Mouse (Mus musculus) neutrophil, adult 65 days (primary cell): ENCODE data around the gene Rhox4f. TPM values are rescaled to one million over a fixed set of nuclear protein-coding genes. Genes with fewer than 3 reads are reported as not detected.

Experiments used
- total RNA-seq: library from RNA; stranded (reverse); gene quantifications from 2 replicates; pipeline ENCODE4 v1.2.4, GENCODE M21; 2023

The Rhox4f gene
- not detected in 2 replicates for total RNA-seq

DNA sequence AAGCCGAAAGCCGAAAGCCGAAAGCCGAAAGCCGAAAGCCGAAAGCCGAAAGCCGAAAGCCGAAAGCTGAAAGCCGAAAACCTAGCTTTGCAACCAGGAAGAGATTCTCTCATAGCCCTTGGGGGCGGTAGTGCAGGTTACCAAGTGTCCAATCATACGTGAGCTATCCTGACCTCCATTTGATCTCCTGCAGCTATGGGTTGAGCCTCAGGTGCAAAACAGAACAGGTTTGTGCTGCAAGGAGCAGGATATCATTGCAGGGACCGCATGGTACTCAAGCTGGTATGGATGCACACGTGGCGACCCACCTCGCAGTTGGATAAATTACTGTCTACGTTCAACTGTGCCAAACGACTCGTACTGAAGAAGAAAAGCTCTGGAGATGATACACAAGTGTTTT lies at the start of gene Rhox4f:
Gene Rhox4f, minus strand, starts transcription at position 101 of the 400 bp plus-strand sequence.

DNA sequence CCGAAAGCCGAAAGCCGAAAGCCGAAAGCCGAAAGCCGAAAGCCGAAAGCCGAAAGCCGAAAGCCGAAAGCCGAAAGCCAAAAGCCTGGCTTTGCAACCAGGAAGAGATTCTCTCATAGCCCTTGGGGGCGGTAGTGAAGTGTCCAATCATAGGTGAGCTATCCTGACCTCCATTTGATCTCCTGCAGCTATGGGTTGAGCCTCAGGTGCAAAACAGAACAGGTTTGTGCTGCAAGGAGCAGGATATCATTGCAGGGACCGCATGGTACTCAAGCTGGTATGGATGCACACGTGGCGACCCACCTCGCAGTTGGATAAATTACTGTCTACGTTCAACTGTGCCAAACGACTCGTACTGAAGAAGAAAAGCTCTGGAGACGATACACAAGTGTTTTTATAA lies 43.7 kb upstream of the Rhox4f start, which contains the start of gene Rhox4g:
Gene Rhox4g, minus strand, starts transcription at position 101 of the 400 bp plus-strand sequence.

DNA sequence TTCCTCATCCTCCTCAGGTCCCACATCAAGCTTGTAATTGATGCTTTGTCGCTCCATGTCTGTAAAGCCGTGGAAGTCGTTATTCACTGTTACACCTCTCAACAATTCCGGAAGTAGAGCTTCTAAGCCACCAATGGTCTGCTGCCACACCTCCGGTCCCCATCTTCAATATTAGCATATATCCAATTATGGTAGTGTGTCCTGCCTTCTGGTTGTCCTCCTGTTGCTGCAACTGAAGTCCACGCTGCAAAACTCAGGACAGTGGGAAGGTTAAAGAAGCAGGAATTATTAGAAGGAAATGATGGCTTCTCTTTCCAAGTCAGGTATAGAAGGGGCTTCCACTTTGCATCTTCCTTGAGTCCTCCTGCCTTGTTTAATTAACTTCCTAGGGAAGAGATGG lies 35.9 kb upstream of the Rhox4f start, which contains the start of gene Rhox2g:
Gene Rhox2g, minus strand, starts transcription at position 101 of the 400 bp plus-strand sequence.

DNA sequence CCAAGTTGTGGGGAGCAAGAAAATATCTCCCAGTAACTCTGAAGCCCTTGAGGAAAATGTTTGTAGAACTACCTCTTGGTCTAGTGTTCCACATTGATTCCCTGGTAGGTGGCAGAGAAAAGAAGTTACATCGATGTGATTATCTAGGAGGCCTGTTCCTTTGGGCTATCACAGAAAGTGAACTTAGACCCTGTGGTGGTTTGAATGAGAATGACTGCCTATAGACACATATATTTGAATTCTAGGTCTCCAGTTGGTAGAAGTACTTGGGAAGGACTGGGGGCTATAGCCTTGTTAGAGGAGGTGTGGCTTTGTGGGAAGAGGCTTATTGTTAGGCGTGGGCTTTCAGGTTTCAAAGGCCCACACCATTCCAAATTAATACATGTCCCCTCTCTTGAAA lies 21.0 kb upstream of the Rhox4f start, which contains the start of gene Rhox3g:
Gene Rhox3g, minus strand, starts transcription at position 101 of the 400 bp plus-strand sequence.

DNA sequence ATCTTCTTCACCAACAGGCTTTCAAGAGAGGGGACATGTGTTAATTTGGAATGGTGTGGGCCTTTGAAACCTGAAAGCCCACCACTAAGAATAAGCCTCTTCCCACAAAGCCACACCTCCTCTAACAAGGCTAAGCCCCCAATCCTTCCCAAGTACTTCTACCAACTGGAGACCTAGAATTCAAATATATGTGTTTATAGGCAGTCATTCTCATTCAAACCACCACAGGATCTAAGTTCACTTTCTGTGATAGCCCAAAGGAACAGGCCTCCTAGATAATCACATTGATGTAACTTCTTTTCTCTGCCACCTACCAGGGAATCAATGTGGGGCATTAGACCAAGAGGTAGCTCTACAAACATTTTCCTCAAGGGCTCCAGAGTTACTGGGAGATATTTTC lies 26.8 kb downstream of the Rhox4f start, which contains the start of gene Rhox3f:
Gene Rhox3f, plus strand, starts transcription at position 301 of the 400 bp plus-strand sequence.

DNA sequence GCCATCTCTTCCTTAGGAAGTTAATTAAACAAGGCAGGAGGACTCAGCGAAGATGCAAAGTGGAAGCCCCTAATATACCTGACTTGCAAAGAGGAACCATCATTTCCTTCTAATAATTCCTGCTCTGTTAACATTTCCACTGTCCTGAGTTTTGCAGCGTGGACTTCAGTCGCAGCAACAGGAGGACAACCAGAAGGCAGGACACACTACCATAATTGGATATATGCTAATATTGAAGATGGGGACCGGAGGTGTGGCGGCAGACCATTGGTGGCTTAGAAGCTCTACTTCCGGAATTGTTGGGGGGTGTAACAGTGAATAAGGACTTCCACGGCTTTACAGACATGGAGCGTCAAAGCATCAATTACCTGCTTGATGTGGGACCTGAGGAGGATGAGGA lies 36.4 kb downstream of the Rhox4f start, which contains the start of gene Rhox2f:
Gene Rhox2f, plus strand, starts transcription at position 301 of the 400 bp plus-strand sequence.

DNA sequence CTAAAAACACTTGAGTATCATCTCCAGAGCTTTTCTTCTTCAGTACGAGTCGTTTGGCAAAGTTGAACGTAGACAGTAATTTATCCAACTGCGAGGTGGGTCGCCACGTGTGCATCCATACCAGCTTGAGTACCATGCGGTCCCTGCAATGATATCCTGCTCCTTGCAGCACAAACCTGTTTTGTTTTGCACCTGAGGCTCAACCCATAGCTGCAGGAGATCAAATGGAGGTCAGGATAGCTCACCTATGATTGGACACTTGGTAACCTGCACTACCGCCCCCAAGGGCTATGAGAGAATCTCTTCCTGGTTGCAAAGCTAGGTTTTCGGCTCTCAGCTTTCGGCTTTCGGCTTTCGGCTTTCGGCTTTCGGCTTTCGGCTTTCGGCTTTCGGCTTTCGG lies 50.4 kb downstream of the Rhox4f start, which contains the start of gene Rhox4e:
Gene Rhox4e, plus strand, starts transcription at position 301 of the 400 bp plus-strand sequence.

Other genes with a start within 250 kb of the Rhox4f start
- not detected in 2 replicates for gene Rhox3a2, start 227.7 kb downstream of the Rhox4f start, total RNA-seq
- not detected in 2 replicates for gene Rhox4a2, start 216.9 kb downstream of the Rhox4f start, total RNA-seq
- gene Rhox2b, start 195.6 kb downstream of the Rhox4f start, total RNA-seq: not detected in 2 replicates
- not detected in 2 replicates for gene Rhox4b, start 175.2 kb downstream of the Rhox4f start, total RNA-seq
- gene Rhox2c, start 154.0 kb downstream of the Rhox4f start, total RNA-seq: not detected in 2 replicates
- gene Rhox3c, start 149.1 kb downstream of the Rhox4f start, total RNA-seq: not detected in 2 replicates
- gene Rhox4c, start 127.4 kb downstream of the Rhox4f start, total RNA-seq: not detected in 2 replicates
- gene Rhox2d, start 114.3 kb downstream of the Rhox4f start, total RNA-seq: not detected in 2 replicates
- gene Rhox4d, start 93.3 kb downstream of the Rhox4f start, total RNA-seq: not detected in 2 replicates
- gene Rhox2e, start 77.3 kb downstream of the Rhox4f start, total RNA-seq: not detected in 2 replicates
- gene Rhox3e, start 65.7 kb downstream of the Rhox4f start, total RNA-seq: not detected in 2 replicates
- gene Rhox4e, start 50.3 kb downstream of the Rhox4f start, total RNA-seq: not detected in 2 replicates
- gene Rhox2f, start 36.3 kb downstream of the Rhox4f start, total RNA-seq: not detected in 2 replicates
- gene Rhox3f, start 26.7 kb downstream of the Rhox4f start, total RNA-seq: not detected in 2 replicates
- gene Rhox3g, start 20.9 kb upstream of the Rhox4f start, total RNA-seq: not detected in 2 replicates
- gene Rhox2g, start 35.8 kb upstream of the Rhox4f start, total RNA-seq: not detected in 2 replicates
- not detected in 2 replicates for gene Rhox4g, start 43.6 kb upstream of the Rhox4f start, total RNA-seq
- gene Rhox3h, start 61.1 kb upstream of the Rhox4f start, total RNA-seq: not detected in 2 replicates
- not detected in 2 replicates for gene Rhox2h, start 65.6 kb upstream of the Rhox4f start, total RNA-seq
- gene Rhox5, start 197.1 kb upstream of the Rhox4f start, total RNA-seq: not detected in 2 replicates
- not detected in 2 replicates for gene Rhox6, start 219.2 kb upstream of the Rhox4f start, total RNA-seq
- gene Rhox7a, start 224.0 kb upstream of the Rhox4f start, total RNA-seq: not detected in 2 replicates